Mouse (Mus musculus) heart, adult 8-10 months (tissue): ENCODE data around the gene Nxf2. TPM values are rescaled to one million over a fixed set of nuclear protein-coding genes. Genes with fewer than 3 reads are reported as not detected.

Experiments used
- total RNA-seq, 4 experiments: library from RNA; stranded (reverse); gene quantifications; 2 replicates each; pipeline ENCODE4 v1.2.4; 2022

The Nxf2 gene
- total RNA-seq, 4 experiments from 2014 or later = not detected

Other genes starting within 250 kb of the Nxf2 start
- 1 to 10 TPM; 2.5 to 4.3 (median 3.4) TPM for gene Armcx1, start 246.8 kb downstream of the Nxf2 start, total RNA-seq
- gene Armcx6, start 213.3 kb downstream of the Nxf2 start, total RNA-seq = 1 to 10 TPM in 1 of 4 experiments, under 1 TPM in 3; 0.50 to 1.1 (median 0.56) TPM
- 10 to 100 TPM; 11.3 to 14.2 (median 12.5) TPM for gene Armcx3, start 208.2 kb downstream of the Nxf2 start, total RNA-seq
- gene Armcx2, start 155.5 kb downstream of the Nxf2 start, total RNA-seq = 1 to 10 TPM; 3.4 to 5.6 (median 5.1) TPM
- gene Zmat1, start 44.5 kb upstream of the Nxf2 start, total RNA-seq = 10 to 100 TPM in 1 of 4 experiments, 1 to 10 TPM in 3; 4.7 to 10.7 (median 7.1) TPM
- gene Gm15023, start 212.9 kb upstream of the Nxf2 start, total RNA-seq = not detected
- under 1 TPM in 1 of 4 experiments, not detected in 3; 0.31 TPM for gene Tceal6, start 245.9 kb upstream of the Nxf2 start, total RNA-seq